Mouse (Mus musculus): ENCODE results near the gene H6pd. TPM values are rescaled to one million over a fixed set of nuclear protein-coding genes. Genes with fewer than 3 reads are reported as not detected.
A peak's percentile ranks its signal among the peaks of the same experiment; 100 is the strongest.
"Not testable (repeated sequence)": the region's sequence is repeated elsewhere in the genome, so short reads cannot be mapped to it uniquely, and the experiment has no call there.

H6pd gene
- polyA plus RNA-seq, 1 experiment from 2014 or later: 14.9 TPM

DNA sequence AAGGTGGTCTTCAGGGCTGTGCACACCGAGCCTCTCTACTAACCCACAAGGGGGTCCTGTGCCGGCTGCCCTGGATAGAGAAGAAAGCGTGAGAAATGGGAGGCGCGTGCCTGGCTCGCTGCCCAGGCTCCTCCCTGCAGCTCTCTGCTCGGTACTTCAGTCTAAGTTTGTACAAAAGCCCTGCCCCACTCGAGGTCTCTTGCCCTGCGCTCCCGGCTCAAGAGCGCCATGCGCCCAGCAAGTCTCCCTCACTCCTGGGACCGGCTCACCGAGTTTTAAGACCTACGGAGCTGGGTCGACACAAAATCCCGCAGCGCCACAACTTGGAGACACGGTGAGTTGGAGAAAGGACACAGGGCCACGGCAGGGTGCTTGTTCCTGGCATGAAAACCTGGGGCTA, 39.2 kb upstream of the H6pd start:
- Histone ChIP-seq H3K27ac (ENCODE audit: low read length) (peak overlapping the region; percentile 29; the same call in 1 of the 2 replicates), H3K9ac (ENCODE audit: low read length) (peak overlapping the region; percentile 76), H3K36me3 (ENCODE audit: control insufficient read depth, insufficient read depth, low read length) (no peaks in the 10 kb centered on the region), H3K4me1 (ENCODE audit: control insufficient read depth, insufficient read depth, low read length) (peaks cover 9% of the 10 kb centered on the region; the same call in 1 of the 2 replicates), H3K27me3 (ENCODE audit: control insufficient read depth, insufficient read depth, low read length) (no peaks in the 10 kb centered on the region; the same call in 1 of the 2 replicates), H3K4me3 (replicated peaks; ENCODE audit: low read length) (peak overlapping the region; percentile 62), H3K4me2 (ENCODE audit: low read depth, low read length) (peak overlapping the region; percentile 83), H3K9me3 (replicated peaks; ENCODE audit: control insufficient read depth, low read length) (no peaks in the 10 kb centered on the region)
- ATAC-seq (ENCODE audit: insufficient read depth, low FRiP score): peak; percentile 76; the same call in 1 of the 2 replicates
- WGBS: 0% methylated on average over 20 of the region's 20 CpGs

DNA sequence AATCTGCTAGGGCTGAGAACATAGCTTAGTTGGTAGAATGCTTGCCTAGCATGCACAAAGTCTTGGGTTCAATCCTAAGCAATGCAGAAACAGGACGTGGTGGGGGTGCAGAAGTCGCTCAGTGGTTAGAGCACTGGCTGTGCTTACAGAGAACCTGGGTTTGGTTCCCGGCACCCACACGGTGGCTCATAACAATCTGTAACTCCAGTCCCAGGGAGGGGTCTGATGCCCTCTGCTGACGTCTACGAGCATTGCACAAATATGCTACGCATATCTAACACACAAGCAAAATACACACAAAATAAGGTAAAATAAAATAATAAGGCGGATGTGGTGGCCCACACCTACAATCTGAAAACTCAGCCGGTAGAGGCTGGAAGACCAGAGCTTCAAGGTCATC, 34.8 kb upstream of the H6pd start:
- 95% methylated on average over 9 of the region's 9 CpGs for WGBS

GRCm38 (mm10) chr4:150041346-150042110, 32.7 kb upstream of the H6pd start:
- Histone ChIP-seq H3K27me3 (ENCODE audit: control insufficient read depth, insufficient read depth, low read length) (no peaks in the 10 kb centered on the region; the same call in 1 of the 2 replicates), H3K4me3 (replicated peaks; ENCODE audit: low read length) (no peak overlapping the region), H3K27ac (ENCODE audit: low read length) (no peak overlapping the region), H3K9me3 (replicated peaks; ENCODE audit: control insufficient read depth, low read length) (no peaks in the 10 kb centered on the region), H3K9ac (ENCODE audit: low read length) (no peak overlapping the region), H3K4me2 (ENCODE audit: low read depth, low read length) (no peak overlapping the region), H3K4me1 (ENCODE audit: control insufficient read depth, insufficient read depth, low read length) (no peaks in the 10 kb centered on the region), H3K36me3 (ENCODE audit: control insufficient read depth, insufficient read depth, low read length) (no peaks in the 10 kb centered on the region)
- no peak for ATAC-seq (ENCODE audit: insufficient read depth, low FRiP score)
- 77% methylated on average over 10 of the region's 10 CpGs for WGBS

More for the DNA sequence above, 34.8 kb upstream of the H6pd start:
- Histone ChIP-seq H3K9ac (ENCODE audit: low read length) (no peak overlapping the region), H3K36me3 (ENCODE audit: control insufficient read depth, insufficient read depth, low read length) (no peaks in the 10 kb centered on the region), H3K4me2 (ENCODE audit: low read depth, low read length) (no peak overlapping the region), H3K27me3 (ENCODE audit: control insufficient read depth, insufficient read depth, low read length) (no peaks in the 10 kb centered on the region; the same call in 1 of the 2 replicates), H3K4me1 (ENCODE audit: control insufficient read depth, insufficient read depth, low read length) (0 out of 2 replicates have a peak, but pooled peaks cover 6% of the 10 kb centered on the region), H3K9me3 (replicated peaks; ENCODE audit: control insufficient read depth, low read length) (no peaks in the 10 kb centered on the region), H3K4me3 (replicated peaks; ENCODE audit: low read length) (no peak overlapping the region), H3K27ac (ENCODE audit: low read length) (no peak overlapping the region)
- ATAC-seq (ENCODE audit: insufficient read depth, low FRiP score): no peak

- H3K36me3 ChIP-seq (ENCODE audit: control insufficient read depth, insufficient read depth, low read length); ATAC-seq (ENCODE audit: insufficient read depth, low FRiP score); H3K27me3 ChIP-seq (ENCODE audit: control insufficient read depth, insufficient read depth, low read length); H3K9ac ChIP-seq (ENCODE audit: low read length); H3K27ac ChIP-seq (ENCODE audit: low read length); H3K4me1 ChIP-seq (ENCODE audit: control insufficient read depth, insufficient read depth, low read length); H3K9me3 ChIP-seq (replicated peaks; ENCODE audit: control insufficient read depth, low read length); H3K4me2 ChIP-seq (ENCODE audit: low read depth, low read length); H3K4me3 ChIP-seq (replicated peaks; ENCODE audit: low read length): not testable (repeated sequence)
- WGBS: 75% methylated on average over 1 of the region's 1 CpGs
Measured at GRCm38 (mm10) chr4:150040856-150041255, 32.0 kb upstream of the H6pd start.

DNA sequence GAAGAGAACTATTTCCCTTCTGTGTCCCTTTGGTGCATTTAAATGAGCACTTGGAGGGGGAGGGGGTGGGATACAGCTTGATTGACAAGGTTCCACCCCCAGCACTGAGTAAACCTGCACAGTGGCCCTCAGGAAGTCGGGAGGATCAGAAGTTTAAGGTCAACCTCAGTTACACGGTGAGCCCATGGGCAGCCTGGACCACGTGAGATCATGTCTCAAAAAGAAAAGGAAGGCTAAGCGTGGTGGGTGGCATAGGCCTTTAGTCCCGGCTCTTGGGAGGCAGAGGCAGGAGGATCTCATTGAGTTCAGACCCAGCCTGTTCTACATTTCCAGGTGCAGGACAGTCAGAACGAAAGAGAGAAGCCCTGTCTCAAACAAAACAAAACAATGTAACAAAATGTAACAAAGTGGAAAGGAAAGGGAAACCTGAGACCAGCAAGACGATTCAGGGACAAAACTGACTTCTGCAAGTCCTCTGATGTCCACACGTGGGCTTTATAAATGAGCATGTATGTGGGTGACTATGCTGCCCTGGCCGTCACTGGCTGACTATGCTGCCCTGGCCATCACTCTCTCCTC, 31.3 kb upstream of the H6pd start:
- H3K9ac ChIP-seq (ENCODE audit: low read length): no peak overlapping the region
- H3K9me3 ChIP-seq (replicated peaks; ENCODE audit: control insufficient read depth, low read length): no peaks in the 10 kb centered on the region
- H3K27me3 ChIP-seq (ENCODE audit: control insufficient read depth, insufficient read depth, low read length): peaks cover 2% of the 10 kb centered on the region
- H3K36me3 ChIP-seq (ENCODE audit: control insufficient read depth, insufficient read depth, low read length): no peaks in the 10 kb centered on the region
- no peak for ATAC-seq (ENCODE audit: insufficient read depth, low FRiP score)
- H3K27ac ChIP-seq (ENCODE audit: low read length): no peak overlapping the region
- H3K4me1 ChIP-seq (ENCODE audit: control insufficient read depth, insufficient read depth, low read length): no peaks in the 10 kb centered on the region
- H3K4me2 ChIP-seq (ENCODE audit: low read depth, low read length): no peak overlapping the region
- 74% methylated on average over 9 of the region's 9 CpGs for WGBS
- H3K4me3 ChIP-seq (replicated peaks; ENCODE audit: low read length): no peak overlapping the region

- Histone ChIP-seq H3K4me3 (replicated peaks; ENCODE audit: low read length) (no peak overlapping the region), H3K9ac (ENCODE audit: low read length) (no peak overlapping the region), H3K9me3 (replicated peaks; ENCODE audit: control insufficient read depth, low read length) (no peaks in the 10 kb centered on the region), H3K4me1 (ENCODE audit: control insufficient read depth, insufficient read depth, low read length) (no peaks in the 10 kb centered on the region), H3K4me2 (ENCODE audit: low read depth, low read length) (no peak overlapping the region), H3K36me3 (ENCODE audit: control insufficient read depth, insufficient read depth, low read length) (no peaks in the 10 kb centered on the region), H3K27me3 (ENCODE audit: control insufficient read depth, insufficient read depth, low read length) (peaks cover 17% of the 10 kb centered on the region), H3K27ac (ENCODE audit: low read length) (no peak overlapping the region)
- 83% methylated on average over 7 of the region's 7 CpGs for WGBS
- no peak for ATAC-seq (ENCODE audit: insufficient read depth, low FRiP score)
Measured at GRCm38 (mm10) chr4:150038533-150038932, 29.7 kb upstream of the H6pd start.

- no peak overlapping the region for H3K27ac ChIP-seq (ENCODE audit: low read length)
- ATAC-seq (ENCODE audit: insufficient read depth, low FRiP score): no peak
- 79% methylated on average over 6 of the region's 6 CpGs for WGBS
- H3K9me3 ChIP-seq (replicated peaks; ENCODE audit: control insufficient read depth, low read length): no peaks in the 10 kb centered on the region
- no peaks in the 10 kb centered on the region for H3K36me3 ChIP-seq (ENCODE audit: control insufficient read depth, insufficient read depth, low read length)
- no peak overlapping the region for H3K4me3 ChIP-seq (replicated peaks; ENCODE audit: low read length)
- H3K9ac ChIP-seq (ENCODE audit: low read length): no peak overlapping the region
- no peak overlapping the region for H3K4me2 ChIP-seq (ENCODE audit: low read depth, low read length)
- peaks cover 36% of the 10 kb centered on the region for H3K27me3 ChIP-seq (ENCODE audit: control insufficient read depth, insufficient read depth, low read length)
- peaks cover 5% of the 10 kb centered on the region for H3K4me1 ChIP-seq (ENCODE audit: control insufficient read depth, insufficient read depth, low read length)
Measured at GRCm38 (mm10) chr4:150036094-150036493, 27.3 kb upstream of the H6pd start.

DNA sequence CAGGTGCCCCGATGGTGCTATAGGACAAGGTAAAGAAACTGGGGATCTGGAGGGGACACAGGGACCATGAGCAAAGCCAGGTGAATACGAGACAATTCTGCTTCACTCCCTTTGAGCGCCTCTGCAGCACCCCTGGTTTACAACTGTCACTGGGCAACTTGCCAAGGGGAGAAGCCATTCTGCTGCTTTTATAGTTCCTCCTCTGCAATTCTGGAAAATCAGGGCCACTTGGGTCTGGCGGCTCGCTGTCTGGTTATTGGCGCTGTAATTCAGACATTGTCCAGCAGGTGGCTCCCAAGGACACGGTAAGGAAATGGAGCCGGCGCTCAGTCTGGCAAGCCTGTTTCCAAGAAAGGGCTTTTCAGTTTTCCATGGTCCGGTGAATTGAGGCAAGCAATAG, 26.5 kb upstream of the H6pd start:
- H3K27me3 ChIP-seq (ENCODE audit: control insufficient read depth, insufficient read depth, low read length): peaks cover 41% of the 10 kb centered on the region
- H3K36me3 ChIP-seq (ENCODE audit: control insufficient read depth, insufficient read depth, low read length): no peaks in the 10 kb centered on the region
- 0 out of 2 replicates have a peak, but pooled peaks have one; percentile 31 for ATAC-seq (ENCODE audit: insufficient read depth, low FRiP score)

GRCm38 (mm10) chr4:150033261-150033671, 24.4 kb upstream of the H6pd start:
- Histone ChIP-seq H3K4me1 (ENCODE audit: control insufficient read depth, insufficient read depth, low read length) (peaks cover 14% of the 10 kb centered on the region), H3K4me3 (replicated peaks; ENCODE audit: low read length) (peak overlapping the region; percentile 21; the same call in 1 of the 2 replicates), H3K36me3 (ENCODE audit: control insufficient read depth, insufficient read depth, low read length) (no peaks in the 10 kb centered on the region), H3K4me2 (ENCODE audit: low read depth, low read length) (peak overlapping the region; percentile 46), H3K27ac (ENCODE audit: low read length) (no peak overlapping the region), H3K9ac (ENCODE audit: low read length) (peak overlapping the region; percentile 33), H3K9me3 (replicated peaks; ENCODE audit: control insufficient read depth, low read length) (no peaks in the 10 kb centered on the region), H3K27me3 (ENCODE audit: control insufficient read depth, insufficient read depth, low read length) (peaks cover 55% of the 10 kb centered on the region)
- WGBS: 1% methylated on average over 31 of the region's 31 CpGs
- no peak for ATAC-seq (ENCODE audit: insufficient read depth, low FRiP score)

More for the DNA sequence above, 26.5 kb upstream of the H6pd start:
- 11% methylated on average over 10 of the region's 10 CpGs for WGBS
- Histone ChIP-seq H3K4me2 (ENCODE audit: low read depth, low read length) (no peak overlapping the region), H3K4me3 (replicated peaks; ENCODE audit: low read length) (no peak overlapping the region), H3K9me3 (replicated peaks; ENCODE audit: control insufficient read depth, low read length) (no peaks in the 10 kb centered on the region), H3K4me1 (ENCODE audit: control insufficient read depth, insufficient read depth, low read length) (peaks cover 10% of the 10 kb centered on the region), H3K9ac (ENCODE audit: low read length) (no peak overlapping the region), H3K27ac (ENCODE audit: low read length) (no peak overlapping the region)

All from stomach, embryonic 16.5 days (tissue).